Mouse (Mus musculus) 3134 (cell line): Measurements from ENCODE around the gene Gm20888.
"Not testable (repeated sequence)": the region's sequence is repeated elsewhere in the genome, so short reads cannot be mapped to it uniquely, and the experiment has no call there.

Experiments used
- DNase-seq: peaks from one replicate; pipeline ENCODE4 v3.0.0-alpha.2; 2011; ENCODE audit warnings: low spot score; ENCODE audit not compliant: insufficient read length; ENCODE audit errors: extremely low read depth

Gm20888 gene

GRCm38 (mm10) chrY:70441582-70441981 is at the start of gene Gm20888:
Gm20888 (plus strand) TSS chrY:70441882.
- DNase-seq = not testable (repeated sequence)
